Mouse (Mus musculus): ENCODE measurements around the gene Ubp1.
A peak's percentile ranks its signal among the peaks of the same experiment; 100 is the strongest.

DNA sequence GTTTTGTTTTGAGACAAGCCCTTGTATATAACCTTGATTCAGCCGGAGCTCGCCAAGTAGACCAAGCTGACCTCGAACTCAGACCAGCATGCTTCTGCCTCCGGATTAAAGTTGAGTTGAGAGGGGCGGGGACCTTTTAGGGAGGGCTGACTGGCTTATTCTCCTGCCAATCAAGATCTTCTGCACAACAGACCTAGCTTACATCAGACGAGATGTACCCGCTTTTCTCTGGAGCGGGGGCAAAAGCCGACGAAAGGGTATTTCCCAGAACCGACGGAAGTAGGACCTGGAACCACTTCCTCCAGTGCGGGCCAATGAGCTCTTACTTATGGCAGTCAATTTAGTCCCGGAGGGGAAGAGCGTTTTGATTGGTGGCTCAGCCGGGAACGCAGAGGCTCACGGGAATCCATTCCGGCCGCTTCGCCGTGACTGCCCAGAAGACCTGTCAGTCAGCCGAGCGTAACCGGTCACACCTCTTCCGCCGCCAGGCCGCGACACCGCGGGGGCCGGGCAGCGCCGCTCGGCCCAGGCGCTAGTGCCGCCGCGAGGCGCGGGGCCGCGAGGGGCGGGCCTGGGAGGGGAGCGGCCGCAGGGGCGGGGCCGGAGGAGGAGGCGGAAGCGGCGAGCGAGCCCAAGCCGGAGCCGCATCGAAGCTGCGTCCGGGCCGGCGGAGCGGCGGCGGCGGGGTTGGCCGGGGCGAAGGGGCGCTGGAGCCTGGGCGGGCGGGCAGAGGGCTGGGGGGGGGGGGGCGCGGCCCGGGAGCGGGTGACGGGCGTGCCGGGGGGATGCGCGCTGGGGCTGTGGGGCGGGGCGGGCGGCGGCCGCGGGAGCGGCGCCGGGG lies at the start of gene Ubp1:
- TF ChIP-seq CTCF (IDR thresholded peaks at IDR 0.05) (no peak), POLR2A (IDR thresholded peaks at IDR 0.05; ENCODE audit: insufficient read depth, low read depth, low read length) (peak; percentile 81), EP300 (IDR thresholded peaks at IDR 0.05; ENCODE audit: insufficient read depth, low read depth, low read length) (0 out of 2 replicates have a peak, but pooled peaks have one; percentile 60)
